Mouse (Mus musculus): ENCODE measurements at regions not wholly inside any gene's neighbourhood (a gene's known extent, or its start where the extent isn't known, plus 50 kb on each side); places are given as distances from the start of the nearest gene placed in this dataset.
"Not testable (repeated sequence)": the region's sequence is repeated elsewhere in the genome, so short reads cannot be mapped to it uniquely, and the experiment has no call there.

- DNase-seq (ENCODE audit: extremely low read depth, low read depth): peak; percentile 26
Observed at GRCm38 (mm10) chr15:37101419-37101818, 93.8 kb upstream of the Zfp706 start.

DNA sequence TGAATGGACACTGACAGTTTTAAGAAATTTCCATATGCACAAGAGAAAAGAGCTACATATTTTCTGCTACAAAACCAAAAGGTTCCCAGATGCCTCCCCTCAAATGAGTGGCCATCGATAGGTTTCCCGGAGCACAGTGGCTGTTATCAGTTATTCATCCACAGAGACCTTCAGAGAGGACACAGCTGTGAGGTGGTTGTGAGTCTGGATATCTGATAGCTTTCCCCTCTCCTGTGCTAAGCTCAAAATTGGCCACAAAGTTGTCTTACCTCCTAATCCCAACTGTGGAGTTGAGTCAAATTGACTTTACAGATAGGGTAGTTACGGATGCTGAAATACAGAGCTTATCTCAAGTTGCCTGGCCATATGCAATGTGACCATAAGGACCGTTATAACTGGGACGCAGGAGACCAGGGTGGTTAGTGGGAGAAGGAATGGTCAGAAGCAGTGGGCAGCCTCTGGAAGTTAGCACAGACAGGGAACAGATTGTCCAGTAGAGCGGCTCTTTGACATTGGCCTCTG lies 93.3 kb upstream of the Zfp706 start:
- DNase-seq (ENCODE audit: extremely low read depth, low read depth): peak; percentile 26

GRCm38 (mm10) chr15:37099927-37100766 lies 92.6 kb upstream of the Zfp706 start:
- peak; percentile 95 for DNase-seq (ENCODE audit: extremely low read depth, low read depth)

DNA sequence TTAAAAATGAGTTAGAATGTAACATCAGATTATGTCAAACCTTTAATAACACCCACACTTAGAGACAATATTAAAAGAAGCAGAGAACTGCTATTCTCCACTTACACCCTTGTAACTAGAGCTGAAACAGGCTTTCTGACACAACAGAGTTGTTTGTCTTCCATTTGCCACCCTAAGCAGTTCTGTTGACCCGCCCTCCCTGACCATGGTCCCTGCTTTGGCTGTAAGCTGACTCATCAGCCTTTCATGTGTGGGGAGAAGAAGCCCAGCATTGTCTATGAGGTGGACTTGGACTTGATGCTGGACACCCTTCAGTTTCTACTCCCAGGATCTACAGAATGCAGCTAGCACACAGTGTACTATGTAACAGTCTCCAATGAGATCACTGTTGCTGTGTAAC lies 91.6 kb upstream of the Zfp706 start:
- DNase-seq (ENCODE audit: extremely low read depth, low read depth): no peak

DNA sequence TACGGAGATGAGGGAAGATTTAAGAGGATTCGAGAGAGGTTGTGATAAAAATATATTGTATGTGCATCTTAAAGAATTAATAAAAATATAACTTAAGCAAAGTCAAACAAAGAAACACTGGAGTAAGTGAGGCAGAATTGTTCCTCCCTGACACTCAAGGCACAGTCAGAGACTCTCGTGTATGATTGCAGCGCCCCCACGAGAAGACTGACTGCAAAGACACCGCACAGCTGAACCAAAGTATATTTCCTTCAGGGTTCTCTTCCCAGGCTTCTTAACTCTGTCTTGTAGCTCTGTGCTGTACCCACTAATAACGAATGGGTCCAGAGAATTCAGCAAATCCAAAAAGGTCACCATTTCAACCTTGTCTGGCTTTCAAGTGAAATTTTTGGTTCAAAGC lies 89.9 kb upstream of the Zfp706 start:
- no peak for DNase-seq (ENCODE audit: extremely low read depth, low read depth)

DNA sequence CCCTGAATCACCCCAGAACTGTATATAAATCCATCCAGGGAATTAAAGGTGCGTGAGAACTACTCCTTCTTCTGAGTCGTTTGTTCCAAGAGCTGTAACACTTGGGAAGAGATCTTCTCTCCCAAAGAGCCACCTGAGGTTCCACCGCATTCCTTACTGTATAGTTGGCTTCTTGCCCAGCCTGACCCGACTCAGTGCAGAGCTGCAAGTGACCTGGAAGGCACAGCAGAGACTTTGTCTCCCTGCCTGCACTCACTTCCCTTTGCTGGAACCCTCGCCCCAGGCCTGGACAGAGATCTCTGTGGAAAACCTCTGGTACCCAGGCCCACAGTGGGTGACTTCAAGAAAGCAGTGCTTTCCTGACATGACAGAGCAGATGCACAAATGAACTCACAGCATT lies 83.6 kb upstream of the Zfp706 start:
- DNase-seq (ENCODE audit: extremely low read depth, low read depth): not testable (repeated sequence)

GRCm38 (mm10) chr15:37083726-37084125 lies 76.2 kb upstream of the Zfp706 start:
- DNase-seq (ENCODE audit: extremely low read depth, low read depth): no peak

DNA sequence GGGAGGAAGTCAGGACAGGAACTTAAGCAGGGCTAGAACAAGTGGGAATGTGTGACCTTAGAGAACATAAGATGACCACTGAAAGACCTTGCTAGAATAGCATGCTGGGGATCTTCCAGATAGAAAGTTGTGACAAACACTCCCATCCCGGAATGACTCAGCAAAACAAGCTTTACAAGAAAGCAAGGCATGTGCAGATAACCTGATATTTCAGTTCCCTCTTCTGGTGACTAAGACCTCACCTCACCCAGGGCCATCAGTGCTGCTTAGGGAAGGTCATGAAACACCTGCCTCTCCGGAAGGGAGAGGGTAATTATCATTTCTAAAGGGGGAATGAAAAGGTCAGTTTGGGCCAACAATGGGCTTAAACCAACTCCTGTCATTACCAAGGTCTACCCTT lies 74.3 kb upstream of the Zfp706 start:
- peak; percentile 80 for DNase-seq (ENCODE audit: extremely low read depth, low read depth)

GRCm38 (mm10) chr15:37080931-37081330 lies 73.4 kb upstream of the Zfp706 start:
- DNase-seq (ENCODE audit: extremely low read depth, low read depth): no peak

DNA sequence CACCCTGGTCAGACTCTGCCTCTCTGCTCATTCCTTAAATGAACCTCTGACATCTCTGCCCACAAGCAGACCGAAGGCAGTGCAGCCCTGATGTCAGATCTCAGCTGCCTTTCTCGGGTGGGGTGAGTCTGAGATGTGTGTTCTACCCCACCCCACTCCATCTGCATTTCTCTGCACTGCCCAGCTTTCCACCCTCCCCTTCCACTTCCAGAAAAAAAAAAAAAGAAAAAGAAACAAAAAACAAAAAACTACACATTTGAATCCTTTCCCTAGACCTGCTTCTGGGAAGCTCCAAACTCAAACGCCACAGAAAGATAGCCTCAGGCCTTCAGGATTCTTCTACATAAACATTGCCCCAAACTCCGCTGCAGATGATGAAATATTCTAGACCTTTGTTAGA lies 72.8 kb upstream of the Zfp706 start:
- no peak for DNase-seq (ENCODE audit: extremely low read depth, low read depth)

DNA sequence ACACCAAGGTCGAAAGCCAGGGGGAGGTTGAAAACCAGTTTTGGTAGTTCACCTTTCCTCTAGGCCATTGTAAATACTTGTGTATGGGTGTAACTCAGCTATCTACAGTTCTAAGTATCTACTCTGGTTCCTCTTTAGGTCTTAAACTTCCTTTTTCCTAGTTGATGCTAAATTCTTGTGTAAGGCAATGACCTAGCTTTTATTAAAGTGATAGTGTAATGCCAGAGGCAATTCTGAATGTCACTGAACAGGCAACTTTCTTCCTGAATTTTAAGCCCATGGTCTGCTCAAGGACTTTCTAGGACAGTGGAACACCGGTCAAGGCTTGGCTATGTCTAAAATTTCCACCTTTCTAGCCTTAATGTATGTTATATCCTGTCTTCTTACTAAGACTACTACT lies 66.6 kb upstream of the Zfp706 start:
- DNase-seq (ENCODE audit: extremely low read depth, low read depth): peak; percentile 73

DNA sequence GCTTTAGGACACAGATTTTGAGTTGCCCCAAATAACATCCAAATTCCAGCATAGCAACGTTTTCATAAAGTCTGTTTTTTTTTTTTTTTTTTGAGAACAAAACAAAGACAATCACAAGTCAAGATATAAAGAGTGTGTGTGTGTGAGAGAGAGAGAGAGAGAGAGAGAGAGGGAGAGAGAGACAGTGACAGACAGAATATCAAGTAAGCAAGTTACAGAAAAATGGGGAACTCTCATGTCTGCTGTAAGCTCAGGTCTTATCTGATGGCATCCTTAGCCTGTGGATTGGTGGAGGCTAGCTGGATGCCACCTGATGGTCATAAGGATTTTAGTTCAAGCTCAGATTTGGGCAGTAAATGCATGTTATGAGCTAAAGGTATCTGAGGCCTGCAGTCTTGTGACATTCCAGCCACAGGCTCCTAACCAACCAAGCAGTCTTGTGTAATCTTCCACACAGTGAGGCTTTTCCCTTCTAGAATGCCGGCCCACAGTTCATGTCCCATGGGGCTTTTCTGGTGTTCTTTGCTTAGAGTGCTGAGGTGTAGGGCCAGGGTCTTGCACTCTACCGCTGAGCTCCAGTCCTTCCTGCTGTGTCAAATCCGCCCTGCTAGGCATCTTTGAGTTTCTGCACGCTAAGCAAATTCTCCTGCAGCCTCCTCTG lies 64.8 kb upstream of the Zfp706 start:
- peak; percentile 87 for DNase-seq (ENCODE audit: extremely low read depth, low read depth)

DNA sequence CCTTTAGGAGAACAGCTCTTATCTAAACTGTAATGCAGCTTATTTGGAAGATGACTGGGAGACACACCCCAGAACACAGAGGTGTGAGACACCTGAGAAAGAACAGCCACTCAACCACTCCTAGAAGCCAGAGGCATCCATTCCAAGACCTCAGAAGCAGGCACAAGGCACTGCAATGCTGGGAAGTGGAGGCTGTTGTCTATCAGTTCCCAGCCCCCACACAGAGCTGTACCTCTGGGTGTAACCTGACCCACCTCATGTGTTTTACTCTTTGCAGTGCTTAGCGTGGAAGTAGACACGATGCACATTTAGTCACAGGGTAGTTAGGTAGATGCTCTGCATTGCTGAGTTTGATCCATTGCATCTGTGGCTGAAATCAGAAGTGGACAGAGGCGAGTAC lies 62.6 kb upstream of the Zfp706 start:
- no peak for DNase-seq (ENCODE audit: extremely low read depth, low read depth)

GRCm38 (mm10) chr15:37067326-37067725 lies 59.8 kb upstream of the Zfp706 start:
- no peak for DNase-seq (ENCODE audit: extremely low read depth, low read depth)

DNA sequence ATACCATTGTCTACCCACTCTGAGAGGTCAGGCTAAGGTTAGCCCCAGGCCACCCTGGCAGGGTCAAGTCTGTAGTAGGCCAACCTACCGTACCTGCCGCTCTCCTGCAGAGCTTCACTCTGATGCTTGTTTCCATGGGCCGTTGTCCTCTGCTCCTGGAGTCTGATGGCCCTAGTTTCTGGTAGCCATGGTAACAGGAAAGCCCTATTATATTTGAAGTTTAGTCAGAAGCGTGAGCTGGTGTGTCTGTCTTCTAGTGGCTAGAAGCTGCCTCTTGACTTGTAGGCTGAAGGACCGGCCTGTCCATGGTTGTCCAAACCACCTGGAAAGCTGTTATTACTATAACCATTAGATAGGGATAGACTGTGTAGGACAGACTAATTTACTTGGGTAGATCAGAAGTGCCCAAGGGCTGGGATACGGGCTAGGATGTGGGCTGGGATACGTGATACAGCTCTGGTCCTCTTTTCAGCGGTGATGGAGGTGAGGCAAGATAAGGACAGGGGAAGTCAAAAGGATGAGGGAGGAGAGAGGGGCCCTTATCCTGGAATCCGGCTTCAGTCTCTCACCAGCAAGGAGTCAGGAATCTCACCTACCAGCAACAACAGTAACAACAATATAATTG lies 58.5 kb upstream of the Zfp706 start:
- no peak for DNase-seq (ENCODE audit: extremely low read depth, low read depth)

DNA sequence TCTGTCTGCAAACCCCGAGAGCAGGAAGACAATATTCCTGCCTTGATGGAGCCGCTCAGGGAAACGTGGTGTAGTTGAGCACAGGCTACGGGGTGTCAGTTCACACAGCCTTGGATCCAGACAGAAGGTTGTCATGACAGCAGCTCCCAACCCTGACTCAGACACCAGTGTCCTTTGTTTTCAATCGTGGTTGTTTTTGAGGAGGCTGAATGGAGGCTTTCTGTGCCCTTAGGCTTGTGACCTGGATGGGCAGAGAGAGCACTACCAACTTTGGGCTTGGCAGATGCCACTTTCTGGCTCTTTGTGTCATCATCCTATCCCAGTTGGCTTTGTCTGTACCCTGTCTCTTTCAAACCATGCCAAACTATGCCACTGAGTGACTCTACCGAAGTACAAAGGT lies 57.8 kb upstream of the Zfp706 start:
- no peak for DNase-seq (ENCODE audit: extremely low read depth, low read depth)

- DNase-seq (ENCODE audit: extremely low read depth, low read depth): no peak
Observed at GRCm38 (mm10) chr15:37063781-37064383, 56.3 kb upstream of the Zfp706 start.

- DNase-seq (ENCODE audit: extremely low read depth, low read depth): no peak
Observed at GRCm38 (mm10) chr15:37062585-37062984, 55.0 kb upstream of the Zfp706 start.

- no peak for DNase-seq (ENCODE audit: extremely low read depth, low read depth)
Observed at GRCm38 (mm10) chr15:37061501-37061900, 53.9 kb upstream of the Zfp706 start.

- no peak for DNase-seq (ENCODE audit: extremely low read depth, low read depth)
Observed at GRCm38 (mm10) chr15:37060831-37061230, 53.3 kb upstream of the Zfp706 start.
